Mouse (Mus musculus) lung, adult 2 months (tissue): ENCODE data around the gene Col23a1.

Experiments used
- CTCF ChIP-seq: fragments of 200-500 bp; IDR thresholded peaks from 2 replicates; pipeline ENCODE4 v1.5.1; 2011; ENCODE audit warnings: mild to moderate bottlenecking, low read length, control low read depth; ENCODE audit not compliant: insufficient read depth
- POLR2A ChIP-seq: fragments of 200-500 bp; IDR thresholded peaks from 2 replicates; pipeline ENCODE4 v1.6.1; 2011; ENCODE audit warnings: low read depth, mild to moderate bottlenecking, control low read depth, low read length, borderline replicate concordance; ENCODE audit errors: extremely low read depth

- TF ChIP-seq POLR2A (no peak), CTCF (no peak)
These were observed 140.5 kb downstream of the Col23a1 start for GRCm38 (mm10) chr11:51430180-51430578.
